Mouse (Mus musculus): ENCODE measurements around the gene Rpusd1. TPM values are rescaled to one million over a fixed set of nuclear protein-coding genes. Genes with fewer than 3 reads are reported as not detected.
A peak's percentile ranks its signal among the peaks of the same experiment; 100 is the strongest.

Gene Rpusd1
- polyA plus RNA-seq, 1 experiment from 2014 or later, result 14.9 TPM

DNA sequence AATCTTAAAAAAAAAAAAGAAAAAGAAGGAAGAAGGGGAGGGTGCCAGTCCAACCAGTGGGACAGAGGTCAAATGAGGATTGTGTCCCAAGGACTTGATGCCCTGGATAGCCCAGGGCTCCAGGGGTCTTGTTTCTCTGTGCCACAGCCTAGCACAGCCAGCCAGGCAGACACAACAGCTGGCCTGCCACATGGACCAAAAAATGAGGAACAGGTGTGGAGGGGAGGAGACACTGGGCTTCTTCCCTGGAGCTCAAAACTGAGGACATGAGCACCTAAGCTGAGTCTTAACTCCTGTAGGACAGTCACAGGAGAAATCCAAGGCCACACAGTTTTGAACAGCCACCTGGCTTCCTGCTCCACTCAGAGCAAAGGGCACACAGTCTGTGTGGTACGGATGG is 31.2 kb upstream of the Rpusd1 start:
- Histone ChIP-seq H3K4me2 (ENCODE audit: low read length) (no peak overlapping the region), H3K27me3 (ENCODE audit: insufficient read depth, low read length) (no peaks in the 10 kb centered on the region), H3K9me3 (replicated peaks; ENCODE audit: low read length) (no peaks in the 10 kb centered on the region), H3K36me3 (ENCODE audit: insufficient read depth, low read length) (no peaks in the 10 kb centered on the region), H3K9ac (ENCODE audit: low read depth, low read length) (no peak overlapping the region), H3K4me3 (replicated peaks; ENCODE audit: low read depth, low read length) (no peak overlapping the region), H3K4me1 (replicated peaks; ENCODE audit: insufficient read depth, low read length) (no peaks in the 10 kb centered on the region), H3K27ac (no peak overlapping the region)
- TF ChIP-seq CTCF (IDR thresholded peaks at IDR 0.05; ENCODE audit: low read depth), result no peak
- ATAC-seq (replicated peaks; ENCODE audit: low FRiP score, low read depth), result no peak
- 57% methylated on average over 1 of the region's 1 CpGs for WGBS
- no peak for DNase-seq (ENCODE audit: low spot score)

DNA sequence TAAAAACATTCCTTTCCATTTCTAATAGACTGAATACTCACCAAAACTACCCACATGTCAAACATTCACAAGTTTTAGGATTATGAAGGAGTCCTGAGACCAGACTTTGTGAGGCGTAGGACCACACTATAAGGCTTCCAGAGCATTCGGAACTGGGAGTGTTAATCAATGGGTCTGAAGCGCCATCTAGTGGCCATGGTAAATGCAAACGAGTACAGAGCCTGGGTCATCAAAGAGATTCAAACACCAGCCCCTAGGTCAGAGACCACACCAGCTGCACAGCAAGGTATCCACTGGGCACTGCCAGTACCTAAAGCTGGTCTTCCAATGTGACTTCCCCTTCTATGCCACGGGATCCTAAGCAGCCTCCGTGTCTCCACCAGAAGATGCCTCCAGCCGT is 29.0 kb upstream of the Rpusd1 start:
- no peaks in the 10 kb centered on the region for H3K27me3 ChIP-seq (ENCODE audit: insufficient read depth, low read length)
- no peak overlapping the region for H3K4me3 ChIP-seq (replicated peaks; ENCODE audit: low read depth, low read length)
- no peaks in the 10 kb centered on the region for H3K9me3 ChIP-seq (replicated peaks; ENCODE audit: low read length)
- H3K4me1 ChIP-seq (replicated peaks; ENCODE audit: insufficient read depth, low read length), result no peaks in the 10 kb centered on the region
- no peak overlapping the region for H3K27ac ChIP-seq
- H3K9ac ChIP-seq (ENCODE audit: low read depth, low read length), result no peak overlapping the region
- TF ChIP-seq CTCF (IDR thresholded peaks at IDR 0.05; ENCODE audit: low read depth), result peak; percentile 91
- DNase-seq (ENCODE audit: low spot score) (peak; percentile 90), ATAC-seq (replicated peaks; ENCODE audit: low FRiP score, low read depth) (peak; percentile 40; the same call in 1 of the 2 replicates)
- H3K36me3 ChIP-seq (ENCODE audit: insufficient read depth, low read length), result no peaks in the 10 kb centered on the region
- no peak overlapping the region for H3K4me2 ChIP-seq (ENCODE audit: low read length)
- WGBS, result 10% methylated on average over 7 of the region's 7 CpGs

DNA sequence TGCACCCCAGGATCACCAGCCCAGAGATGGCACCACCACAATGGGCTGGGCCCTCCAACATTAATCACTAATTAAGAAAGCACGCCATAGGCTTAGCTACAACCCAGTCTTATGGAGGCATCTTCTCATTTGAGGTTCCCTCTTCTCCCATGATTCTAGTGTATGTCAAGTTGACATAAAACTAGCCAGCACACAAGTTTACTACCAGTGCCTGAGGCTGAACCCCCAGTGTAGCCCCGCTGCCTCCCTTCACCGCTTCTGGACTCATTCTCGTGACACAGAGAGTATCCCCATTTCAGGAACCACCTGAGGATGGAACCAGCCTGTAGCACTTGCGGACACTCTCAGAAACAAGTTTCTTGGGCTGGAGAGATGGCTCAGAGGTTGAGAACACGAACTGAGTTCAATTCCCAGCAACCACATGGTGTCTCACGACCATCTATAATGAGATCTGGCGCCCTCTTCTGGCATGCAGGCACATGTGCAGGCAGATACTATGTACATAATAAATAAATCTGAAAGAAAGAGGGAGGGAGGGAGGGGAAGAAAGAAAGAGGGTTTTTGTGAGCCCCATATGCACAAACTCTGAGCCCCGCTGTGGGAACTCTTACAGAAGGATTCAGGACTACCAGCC is 26.5 kb upstream of the Rpusd1 start:
- Histone ChIP-seq H3K27me3 (ENCODE audit: insufficient read depth, low read length) (no peaks in the 10 kb centered on the region), H3K36me3 (ENCODE audit: insufficient read depth, low read length) (no peaks in the 10 kb centered on the region), H3K27ac (no peak overlapping the region), H3K4me2 (ENCODE audit: low read length) (no peak overlapping the region), H3K4me3 (replicated peaks; ENCODE audit: low read depth, low read length) (no peak overlapping the region), H3K4me1 (replicated peaks; ENCODE audit: insufficient read depth, low read length) (no peaks in the 10 kb centered on the region), H3K9ac (ENCODE audit: low read depth, low read length) (no peak overlapping the region), H3K9me3 (replicated peaks; ENCODE audit: low read length) (no peaks in the 10 kb centered on the region)
- 60% methylated on average over 9 of the region's 9 CpGs for WGBS
- no peak for DNase-seq (ENCODE audit: low spot score)
- no peak for ATAC-seq (replicated peaks; ENCODE audit: low FRiP score, low read depth)
- peak; percentile 53 for TF ChIP-seq CTCF (IDR thresholded peaks at IDR 0.05; ENCODE audit: low read depth)

DNA sequence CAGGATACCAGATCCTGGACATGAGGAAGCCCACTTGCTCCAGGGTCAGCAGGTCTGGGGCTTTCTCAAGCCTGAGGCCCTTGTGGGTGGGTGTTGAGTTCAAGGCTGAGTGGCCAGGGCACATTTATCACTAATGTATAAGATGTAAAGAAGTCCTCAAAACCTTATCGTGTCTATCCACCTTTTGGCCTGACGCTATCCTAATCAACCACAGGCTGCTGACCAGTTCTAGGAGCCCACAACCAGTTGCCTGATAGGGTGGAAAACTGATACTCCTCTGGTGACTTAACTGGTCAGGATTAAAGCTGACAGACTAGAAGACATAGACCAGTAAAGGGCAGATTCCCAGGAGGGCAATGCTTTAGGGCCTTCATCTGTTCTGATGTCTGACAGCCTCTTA is 17.5 kb upstream of the Rpusd1 start:
- no peak for TF ChIP-seq CTCF (IDR thresholded peaks at IDR 0.05; ENCODE audit: low read depth)
- H3K36me3 ChIP-seq (ENCODE audit: insufficient read depth, low read length), result no peaks in the 10 kb centered on the region
- no peak overlapping the region for H3K9ac ChIP-seq (ENCODE audit: low read depth, low read length)
- H3K4me2 ChIP-seq (ENCODE audit: low read length), result no peak overlapping the region
- no peak for DNase-seq (ENCODE audit: low spot score)
- no peaks in the 10 kb centered on the region for H3K27me3 ChIP-seq (ENCODE audit: insufficient read depth, low read length)
- H3K9me3 ChIP-seq (replicated peaks; ENCODE audit: low read length), result no peaks in the 10 kb centered on the region
- no peak overlapping the region for H3K4me3 ChIP-seq (replicated peaks; ENCODE audit: low read depth, low read length)
- H3K27ac ChIP-seq, result no peak overlapping the region
- no peak for ATAC-seq (replicated peaks; ENCODE audit: low FRiP score, low read depth)
- WGBS, result 86% methylated on average over 2 of the region's 2 CpGs
- H3K4me1 ChIP-seq (replicated peaks; ENCODE audit: insufficient read depth, low read length), result no peaks in the 10 kb centered on the region

DNA sequence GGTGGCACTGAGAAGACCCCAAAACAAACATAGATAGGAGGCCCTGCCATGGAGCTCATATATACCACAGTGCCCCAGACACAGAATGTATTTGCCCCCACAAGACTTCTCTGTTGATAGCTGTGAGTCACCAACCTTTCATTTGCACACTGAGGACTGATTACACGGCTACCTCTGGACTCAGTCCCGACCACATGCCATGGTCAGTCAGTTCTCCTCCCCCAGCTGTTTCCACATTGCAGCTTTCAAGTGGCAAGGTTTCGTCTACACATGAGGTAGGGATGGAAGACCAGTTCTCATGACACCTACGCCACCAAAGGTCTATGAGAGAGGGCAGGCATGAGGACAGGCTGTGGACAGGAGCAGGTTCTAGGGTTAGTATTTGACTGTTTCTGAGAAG is 16.3 kb upstream of the Rpusd1 start:
- Histone ChIP-seq H3K27ac (no peak overlapping the region), H3K36me3 (ENCODE audit: insufficient read depth, low read length) (no peaks in the 10 kb centered on the region), H3K27me3 (ENCODE audit: insufficient read depth, low read length) (no peaks in the 10 kb centered on the region), H3K4me2 (ENCODE audit: low read length) (no peak overlapping the region), H3K9me3 (replicated peaks; ENCODE audit: low read length) (no peaks in the 10 kb centered on the region), H3K4me1 (replicated peaks; ENCODE audit: insufficient read depth, low read length) (no peaks in the 10 kb centered on the region), H3K9ac (ENCODE audit: low read depth, low read length) (no peak overlapping the region), H3K4me3 (replicated peaks; ENCODE audit: low read depth, low read length) (no peak overlapping the region)
- 72% methylated on average over 4 of the region's 4 CpGs for WGBS
- ATAC-seq (replicated peaks; ENCODE audit: low FRiP score, low read depth), result no peak
- TF ChIP-seq CTCF (IDR thresholded peaks at IDR 0.05; ENCODE audit: low read depth), result no peak
- no peak for DNase-seq (ENCODE audit: low spot score)

DNA sequence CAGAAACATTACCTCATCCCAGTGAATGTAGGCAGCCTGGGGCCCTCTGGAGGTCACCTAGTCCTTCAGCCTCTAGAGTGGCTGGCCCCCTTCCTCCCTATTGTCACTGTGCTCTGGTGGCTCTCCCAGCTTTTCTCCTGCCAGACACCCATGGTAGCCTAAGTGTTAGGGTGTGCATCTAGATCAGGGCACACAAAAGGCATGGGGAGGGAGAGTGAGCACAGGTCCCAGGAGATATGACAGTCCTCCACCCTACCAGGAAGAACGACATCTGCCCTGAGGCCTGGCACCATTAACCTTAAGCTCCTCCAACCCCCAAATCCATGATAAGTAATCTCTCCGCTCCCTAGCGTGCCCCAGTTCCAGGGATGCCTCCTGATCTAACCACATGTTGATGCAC is 11.8 kb upstream of the Rpusd1 start:
- no peak overlapping the region for H3K4me2 ChIP-seq (ENCODE audit: low read length)
- 0 out of 2 replicates have a peak, but pooled peaks cover 8% of the 10 kb centered on the region for H3K4me1 ChIP-seq (replicated peaks; ENCODE audit: insufficient read depth, low read length)
- H3K36me3 ChIP-seq (ENCODE audit: insufficient read depth, low read length), result 0 out of 2 replicates have a peak, but pooled peaks cover 2% of the 10 kb centered on the region
- TF ChIP-seq CTCF (IDR thresholded peaks at IDR 0.05; ENCODE audit: low read depth), result no peak
- H3K27me3 ChIP-seq (ENCODE audit: insufficient read depth, low read length), result 0 out of 2 replicates have a peak, but pooled peaks cover 4% of the 10 kb centered on the region
- H3K9ac ChIP-seq (ENCODE audit: low read depth, low read length), result no peak overlapping the region
- no peak overlapping the region for H3K27ac ChIP-seq
- DNase-seq (ENCODE audit: low spot score), result no peak
- 62% methylated on average over 3 of the region's 3 CpGs for WGBS
- no peak for ATAC-seq (replicated peaks; ENCODE audit: low FRiP score, low read depth)
- no peak overlapping the region for H3K4me3 ChIP-seq (replicated peaks; ENCODE audit: low read depth, low read length)
- H3K9me3 ChIP-seq (replicated peaks; ENCODE audit: low read length), result no peaks in the 10 kb centered on the region

DNA sequence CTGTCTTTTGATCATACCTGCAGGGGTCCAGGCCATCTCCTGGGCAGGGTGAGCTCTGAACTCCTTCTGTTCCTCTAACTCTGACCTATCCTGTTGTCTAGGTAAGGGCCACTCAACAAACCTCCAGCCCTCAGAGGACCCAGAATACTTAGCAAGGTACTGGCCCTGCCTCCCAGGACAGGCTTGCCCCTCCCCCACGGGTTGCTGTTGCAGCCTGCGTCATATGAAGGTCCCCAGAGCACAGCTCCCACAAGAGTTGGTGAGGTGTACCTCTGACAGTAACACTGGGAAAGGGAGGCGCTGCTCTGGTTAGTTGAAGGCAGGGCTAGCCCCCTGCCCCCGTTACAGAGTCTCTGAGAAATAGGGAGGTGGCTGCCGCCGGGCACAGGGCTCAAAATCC is 11.3 kb upstream of the Rpusd1 start:
- DNase-seq (ENCODE audit: low spot score) (no peak), ATAC-seq (replicated peaks; ENCODE audit: low FRiP score, low read depth) (no peak)
- Histone ChIP-seq H3K9ac (ENCODE audit: low read depth, low read length) (no peak overlapping the region), H3K36me3 (ENCODE audit: insufficient read depth, low read length) (0 out of 2 replicates have a peak, but pooled peaks cover 4% of the 10 kb centered on the region), H3K9me3 (replicated peaks; ENCODE audit: low read length) (no peaks in the 10 kb centered on the region), H3K27me3 (ENCODE audit: insufficient read depth, low read length) (0 out of 2 replicates have a peak, but pooled peaks cover 4% of the 10 kb centered on the region), H3K4me1 (replicated peaks; ENCODE audit: insufficient read depth, low read length) (0 out of 2 replicates have a peak, but pooled peaks cover 8% of the 10 kb centered on the region), H3K4me2 (ENCODE audit: low read length) (no peak overlapping the region), H3K4me3 (replicated peaks; ENCODE audit: low read depth, low read length) (no peak overlapping the region), H3K27ac (no peak overlapping the region)
- TF ChIP-seq CTCF (IDR thresholded peaks at IDR 0.05; ENCODE audit: low read depth), result no peak
- WGBS, result 3% methylated on average over 6 of the region's 6 CpGs

All from kidney, postnatal 0 days (tissue).